Mouse (Mus musculus): Measurements from ENCODE around the gene Slc6a12.

DNA sequence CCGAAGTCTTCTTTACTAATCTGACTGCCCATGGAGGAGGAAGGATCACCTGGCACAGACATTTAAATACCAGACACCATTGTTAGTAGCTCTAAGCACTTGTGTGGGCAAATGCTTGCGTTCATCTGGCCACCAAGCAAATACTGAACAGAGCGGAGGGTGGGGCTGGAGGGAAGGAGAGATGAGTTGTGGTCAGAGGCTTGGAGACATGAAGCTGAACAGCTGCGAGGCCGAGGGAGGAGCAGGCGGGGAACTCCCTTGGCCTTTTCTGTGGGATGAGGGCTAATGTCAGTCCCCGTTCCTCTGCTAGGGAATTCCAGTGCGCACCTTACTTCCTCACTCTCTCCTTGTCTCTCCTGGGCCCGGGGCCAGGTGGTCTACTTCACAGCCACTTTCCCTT, 17.1 kb upstream of the Slc6a12 start:
- no peak for TF ChIP-seq POLR2A (IDR thresholded peaks at IDR 0.05; ENCODE audit: insufficient read length, low read depth)
- no peak for TF ChIP-seq E2F4 (IDR thresholded peaks at IDR 0.05; ENCODE audit: insufficient read depth)
- TF ChIP-seq MYOG (IDR thresholded peaks at IDR 0.05; ENCODE audit: control insufficient read depth in 1 of 3, insufficient read depth in 1 of 3, insufficient read length in 2 of 3, low read depth in 2 of 3) = peak; percentile 59 to 89 (median 84)
